In the genomic region with DNA sequence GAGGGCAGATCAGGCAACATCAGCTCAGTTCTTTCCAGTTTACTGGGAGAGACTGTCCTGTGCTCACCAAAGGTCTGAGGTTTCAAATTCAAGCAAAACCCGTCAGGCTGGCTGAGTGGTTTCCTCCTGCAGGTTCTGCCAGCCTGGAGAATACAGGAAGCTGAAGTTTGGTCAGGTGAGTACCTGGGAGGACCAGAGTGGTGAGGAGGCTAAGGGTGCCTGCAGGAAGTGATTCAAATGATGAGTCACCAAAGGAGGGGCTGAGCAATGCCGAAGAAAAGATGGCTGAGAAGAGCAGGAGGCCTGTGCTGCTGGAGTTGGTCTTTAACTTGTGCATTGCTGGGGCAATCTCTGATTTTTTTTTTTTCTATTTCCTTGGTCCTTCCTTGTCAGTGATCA, we compare ENCODE assay signal across 11 mouse cellular contexts. TPM values are rescaled to one million over a fixed set of nuclear protein-coding genes. Genes with fewer than 3 reads are reported as not detected.
DNase-seq lines count a peak whose midpoint lies in the region; ATAC-seq lines count a peak whose summit lies in the region.
"Had no signal": no experiment of that assay in that cellular context is flagged by ENCODE, and none has a peak within 500 bp of the region (broad histone marks: within the 10 kb centered on the region; RNA-seq: fewer than 3 reads in every experiment).

No protein-coding gene starts in this region.

- no peak overlapping the region for H3K4me3 ChIP-seq in macrophage (ENCODE audit: inconsistent target)
- H3K4me3 ChIP-seq: limb, embryonic 12.5 days; midbrain, embryonic 12.5 days had no signal

- H3K27ac ChIP-seq in macrophage = peak overlapping the region; percentile 60
- H3K27ac ChIP-seq: limb, embryonic 12.5 days; midbrain, embryonic 12.5 days had no signal

- no peaks in the 10 kb centered on the region for H3K79me2 ChIP-seq in macrophage (ENCODE audit: inconsistent target)

- peak; percentile 55 for DNase-seq in thymus, postnatal 0 days (ENCODE audit: low spot score)
- DNase-seq in thymus, adult 18-20 months = no peak
- peak; percentile 68 for DNase-seq in urinary bladder, postnatal 25 days (ENCODE audit: low spot score)
- no peak for DNase-seq in gastrocnemius, postnatal 25 days
- DNase-seq in heart, postnatal 25 days (ENCODE audit: low spot score) = no peak
- no peak for DNase-seq in layer of hippocampus, adult 9-11 months

- 19% methylated on average over 2 of the region's 2 CpGs for WGBS in macrophage (ENCODE audit: missing documents)

- ATAC-seq in activated CD4-positive, CD25-positive, alpha-beta regulatory T cell, adult 4 months = peak; percentile 74

- intact Hi-C loops in heart, postnatal 25 days (cut with DNase I) = no loop called here

- no peaks in the 10 kb centered on the region for H3K36me3 ChIP-seq in macrophage (ENCODE audit: inconsistent target)
- H3K36me3 ChIP-seq: limb, embryonic 12.5 days; midbrain, embryonic 12.5 days had no signal

RNA-seq across cellular contexts. Expression of gene Zfp541, which starts 4.5 kb away (rescaled TPM):
- 0.13 and 0.36 TPM in 2 replicates for polyA plus RNA-seq in thymus, postnatal 0 days (2015; fragmentation: Nextera tagmentation; extraction: Ambion mirVana)
- polyA plus RNA-seq in activated CD4-positive, CD25-positive, alpha-beta regulatory T cell, adult 4 months (2017; shearing (Covaris generic)) = under 1 TPM in 1 of 2 experiments, not detected in 1; 0.11 TPM
- total RNA-seq in macrophage (2018; cell fraction: chromatin; rRNA removed) = 1 to 10 TPM in 17 of 26 experiments, under 1 TPM in 9; 0.62 to 2.3 (median 1.2) TPM
- total RNA-seq in macrophage (2018; cell fraction: cytosol; rRNA removed) = under 1 TPM in 13 of 26 experiments, not detected in 13; under 0.01 to 0.15 (median 0.04) TPM
- under 1 TPM; 0.14 to 0.68 (median 0.39) TPM for total RNA-seq in macrophage (2018; cell fraction: nucleus; rRNA removed)
- not detected in 3 replicates for polyA plus RNA-seq in macrophage (2018)
- total RNA-seq in gastrocnemius, postnatal 25 days (2021) = not detected
- not detected for total RNA-seq in heart, postnatal 25 days (2021)
- total RNA-seq: heart, postnatal 10 days had no signal
- polyA plus RNA-seq: limb, embryonic 12.5 days; midbrain, embryonic 12.5 days had no signal

RNA-seq across cellular contexts. Expression of gene Bicra, which starts 9.4 kb away (rescaled TPM):
- polyA plus RNA-seq in thymus, postnatal 0 days (2015; fragmentation: Nextera tagmentation; extraction: Ambion mirVana) = 2.9 and 4.9 TPM in 2 replicates
- polyA plus RNA-seq in activated CD4-positive, CD25-positive, alpha-beta regulatory T cell, adult 4 months (2017; shearing (Covaris generic)) = 1 to 10 TPM; 3.7 TPM
- 10 to 100 TPM in 21 of 26 experiments, 1 to 10 TPM in 5; 2.6 to 51.8 (median 35.5) TPM for total RNA-seq in macrophage (2018; cell fraction: chromatin; rRNA removed)
- 10 to 100 TPM in 19 of 26 experiments, 1 to 10 TPM in 7; 1.7 to 15.8 (median 12.4) TPM for total RNA-seq in macrophage (2018; cell fraction: cytosol; rRNA removed)
- 10 to 100 TPM in 18 of 26 experiments, 1 to 10 TPM in 8; 2.2 to 36.7 (median 24.6) TPM for total RNA-seq in macrophage (2018; cell fraction: nucleus; rRNA removed)
- polyA plus RNA-seq in macrophage (2018) = 4.9 to 8.7 TPM (median 8.4 TPM) in 3 replicates
- total RNA-seq in gastrocnemius, postnatal 25 days (2021) = 1 to 10 TPM; 5.1 to 6.1 TPM
- total RNA-seq in heart, postnatal 25 days (2021) = 1 to 10 TPM; 7.1 to 8.3 TPM

RNA-seq across cellular contexts. Expression of gene Napa, which starts 41.1 kb away (rescaled TPM):
- 152 and 172 TPM in 2 replicates for polyA plus RNA-seq in thymus, postnatal 0 days (2015; fragmentation: Nextera tagmentation; extraction: Ambion mirVana)
- 100 to 1,000 TPM; 162 to 259 TPM for polyA plus RNA-seq in activated CD4-positive, CD25-positive, alpha-beta regulatory T cell, adult 4 months (2017; shearing (Covaris generic))
- total RNA-seq in macrophage (2018; cell fraction: chromatin; rRNA removed) = 100 to 1,000 TPM; 135 to 409 (median 299) TPM
- 100 to 1,000 TPM in 9 of 26 experiments, 10 to 100 TPM in 17; 75.7 to 115 (median 97.2) TPM for total RNA-seq in macrophage (2018; cell fraction: cytosol; rRNA removed)
- total RNA-seq in macrophage (2018; cell fraction: nucleus; rRNA removed) = 100 to 1,000 TPM; 110 to 386 (median 202) TPM
- polyA plus RNA-seq in macrophage (2018) = 85.4 to 112 TPM (median 98.6 TPM) in 3 replicates
- total RNA-seq in gastrocnemius, postnatal 25 days (2021) = 100 to 1,000 TPM in 1 of 2 experiments, 10 to 100 TPM in 1; 71.2 to 105 TPM
- total RNA-seq in heart, postnatal 25 days (2021) = 10 to 100 TPM; 82.8 to 83.3 TPM

Comparison
In these comparisons a context has a peak if more than half of its experiments do, and no peak if none do; other contexts are left out.
1. DNase-seq: peak in thymus, postnatal 0 days (single experiment) and urinary bladder, postnatal 25 days (single experiment); none in thymus, adult 18-20 months (0 of 2), gastrocnemius, postnatal 25 days (single experiment), heart, postnatal 25 days (single experiment) and layer of hippocampus, adult 9-11 months (single experiment).